Mouse (Mus musculus): ENCODE measurements around the gene Ccdc71.

- TF ChIP-seq GATA1 (IDR thresholded peaks at IDR 0.05; ENCODE audit: borderline replicate concordance, low read length) (no peak), FLI1 (IDR thresholded peaks at IDR 0.05; ENCODE audit: low read length) (no peak)
These were observed 21.2 kb upstream of the Ccdc71 start for GRCm38 (mm10) chr9:108439176-108439575.
